Mouse (Mus musculus): Measurements from ENCODE around the gene Map3k4. TPM values are rescaled to one million over a fixed set of nuclear protein-coding genes. Genes with fewer than 3 reads are reported as not detected.

Gene Map3k4
- 10 to 100 TPM; 15.4 to 22.5 TPM for total RNA-seq (2021)
- long read RNA-seq, experiment 1, full-length matches to known transcripts = 12 of 24 reads
- long read RNA-seq, experiment 1, partial matches to known transcripts = 6 of 24 reads
- long read RNA-seq, experiment 1, other reads (novel, unspliced or antisense) = 6 of 24 reads
- long read RNA-seq, experiment 2, full-length matches to known transcripts = 28 of 34 reads
- long read RNA-seq, experiment 2, partial matches to known transcripts = 2 of 34 reads
- long read RNA-seq, experiment 2, other reads (novel, unspliced or antisense) = 4 of 34 reads

DNA sequence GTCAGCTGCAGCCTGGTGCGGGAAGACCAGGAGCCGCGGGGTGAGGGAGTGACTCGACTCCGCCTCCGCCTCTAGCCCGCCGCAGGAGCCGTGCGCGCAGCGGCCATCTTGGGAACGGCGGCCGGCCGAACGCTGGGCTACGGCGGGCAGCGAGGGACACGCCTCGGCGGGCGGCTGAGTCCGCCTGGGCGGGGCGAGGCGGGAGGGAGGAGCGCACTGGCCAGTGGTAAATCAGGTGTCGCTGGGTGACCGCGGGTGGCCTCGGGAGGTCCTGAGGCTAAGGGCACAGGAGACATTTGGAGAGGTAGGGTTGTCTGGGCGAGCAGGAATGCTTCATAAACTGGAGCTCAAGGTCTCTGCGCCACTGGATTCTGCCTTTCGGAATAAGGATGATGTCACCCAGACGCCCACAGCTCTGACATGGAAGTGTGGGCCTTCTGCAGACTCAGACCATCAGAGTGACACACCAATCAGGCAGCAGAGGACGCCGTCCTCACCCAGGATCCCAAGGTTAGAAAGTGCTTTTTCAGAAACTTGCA, at the start of gene Map3k4:
Map3k4 (minus strand) TSS at position 134 of the 539 bp plus-strand sequence.
- peak; percentile 95 for DNase-seq
- intact Hi-C loops (cut with DNase I; ENCODE audit: low total_unique reads) = no loop called here

DNA sequence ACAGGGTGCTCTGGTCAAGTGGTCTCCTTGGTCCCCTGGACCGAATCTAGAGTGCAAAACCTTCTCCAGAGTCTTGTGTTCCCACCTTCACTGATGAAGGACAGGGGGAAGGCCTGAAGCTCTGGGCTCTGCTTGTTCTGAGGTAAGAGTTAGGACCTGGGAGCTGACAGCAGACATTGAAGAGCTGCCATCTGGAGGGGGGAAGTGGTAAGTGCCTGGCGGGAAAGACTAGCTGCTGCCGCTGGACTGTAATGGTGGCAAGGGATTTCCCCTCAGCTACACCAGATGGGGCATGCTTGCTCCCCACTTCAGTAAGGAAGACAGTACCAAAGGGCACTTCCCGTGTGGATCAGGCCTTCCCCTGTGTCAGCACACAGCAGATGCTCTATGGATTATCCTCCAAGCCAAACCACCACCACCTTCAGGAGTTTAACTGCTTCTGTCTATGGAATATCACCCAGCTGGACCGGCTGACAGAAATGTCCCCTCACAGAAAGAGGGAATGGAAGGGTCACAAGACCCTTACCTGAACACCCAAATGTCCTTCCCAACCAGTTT, 48.9 kb upstream of the Map3k4 start:
- intact Hi-C loops (cut with DNase I; ENCODE audit: low total_unique reads) = loop anchor here (5.0 kb wide), 1 partner anchor 100 kb away; no protein-coding TSS in a partner anchor
- DNase-seq = peak; percentile 65

DNA sequence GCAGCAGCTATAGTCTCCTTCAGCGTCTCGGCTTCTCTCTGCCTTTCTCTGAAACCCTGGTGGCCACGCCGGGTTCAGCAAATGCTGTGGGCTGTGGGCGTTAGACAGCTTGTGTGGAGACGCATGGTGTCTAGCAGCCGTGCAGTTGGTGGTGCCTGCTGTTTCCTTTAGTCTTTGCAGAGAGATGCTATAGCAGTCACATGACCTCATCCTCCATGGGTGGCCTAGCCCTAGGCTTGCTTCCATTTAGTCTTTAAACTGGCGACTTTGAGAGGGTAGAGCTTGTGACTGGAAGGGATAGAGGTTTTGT, 45.8 kb upstream of the Map3k4 start:
- DNase-seq = no peak
- intact Hi-C loops (cut with DNase I; ENCODE audit: low total_unique reads) = no loop called here

DNA sequence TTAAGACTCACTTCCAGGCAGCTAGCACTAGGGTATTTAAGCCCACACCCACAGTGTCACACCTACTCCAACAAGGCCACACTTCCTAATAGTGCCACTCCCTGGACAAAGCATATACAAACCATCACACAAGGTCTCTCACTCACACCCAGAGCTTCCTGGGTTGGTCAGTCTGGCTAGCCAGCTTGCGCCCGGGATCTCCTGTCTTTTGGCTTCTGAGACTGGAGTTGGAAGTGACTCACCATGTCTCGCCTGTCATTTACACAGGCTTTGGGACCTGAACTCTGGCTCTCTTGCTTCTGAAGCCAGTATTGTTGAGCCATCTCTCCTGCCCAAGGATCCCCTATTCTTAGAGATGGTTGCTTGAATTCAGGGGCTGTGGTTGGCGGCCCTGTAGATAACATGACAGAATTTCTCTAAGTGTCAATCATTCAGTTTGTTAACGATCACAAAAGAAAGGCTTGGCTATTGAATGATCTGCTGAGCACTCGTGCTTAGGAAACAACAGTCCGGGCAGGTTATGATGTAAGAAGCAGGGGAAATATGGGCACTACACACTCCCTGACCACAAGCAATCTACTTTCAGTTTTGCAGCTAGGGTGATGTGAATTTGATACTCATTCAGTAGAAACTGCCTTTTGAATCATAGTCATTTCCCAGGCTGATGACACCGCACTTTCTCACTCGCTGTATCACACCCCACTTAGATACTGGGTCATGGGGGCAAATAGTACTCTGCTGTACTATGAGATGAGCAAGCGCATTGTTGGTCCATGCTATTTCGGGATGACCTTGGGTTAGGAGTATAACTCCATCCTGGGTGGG, 45.2 kb upstream of the Map3k4 start:
- no peak for DNase-seq
- intact Hi-C loops (cut with DNase I; ENCODE audit: low total_unique reads) = no loop called here

DNA sequence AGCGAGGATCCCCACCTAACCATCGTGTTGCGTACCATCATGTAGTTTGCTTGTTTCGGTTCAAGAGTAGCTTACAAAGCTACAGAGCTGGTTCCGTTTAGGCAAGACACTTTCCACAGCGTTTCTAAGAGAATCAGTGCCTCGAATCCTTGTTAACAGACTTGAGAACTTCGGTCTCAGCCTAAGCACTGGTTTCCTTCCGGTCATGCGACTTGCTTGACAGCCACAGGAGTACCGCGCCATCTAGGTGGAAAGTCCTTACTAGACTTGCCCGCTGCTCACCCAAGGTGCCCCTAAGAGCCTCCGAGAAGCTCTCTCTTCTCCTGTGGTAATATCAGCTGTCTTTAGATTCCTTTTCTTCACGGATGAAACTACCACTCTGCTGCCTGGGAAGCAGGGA, 41.3 kb upstream of the Map3k4 start:
- intact Hi-C loops (cut with DNase I; ENCODE audit: low total_unique reads) = no loop called here
- DNase-seq = no peak

DNA sequence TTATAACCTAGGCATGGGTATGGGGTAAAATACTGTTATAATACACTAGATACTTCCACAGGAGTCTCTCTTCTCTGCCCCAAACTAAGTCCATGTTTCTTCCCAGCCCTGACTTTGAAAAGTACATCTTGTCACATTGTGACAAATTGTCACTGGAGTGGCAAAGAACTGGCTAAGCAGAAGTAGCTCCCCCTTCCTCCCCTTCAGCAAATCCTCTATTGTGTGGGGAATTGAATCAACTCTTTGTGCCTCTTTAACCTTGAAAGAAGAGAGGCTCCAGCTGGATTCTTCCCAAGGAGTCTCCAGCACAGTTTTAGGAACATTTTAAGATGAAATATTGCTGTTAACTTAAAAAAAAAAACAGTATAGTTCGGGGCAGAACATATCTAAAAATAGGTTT, 34.2 kb upstream of the Map3k4 start:
- intact Hi-C loops (cut with DNase I; ENCODE audit: low total_unique reads) = no loop called here
- DNase-seq = no peak

DNA sequence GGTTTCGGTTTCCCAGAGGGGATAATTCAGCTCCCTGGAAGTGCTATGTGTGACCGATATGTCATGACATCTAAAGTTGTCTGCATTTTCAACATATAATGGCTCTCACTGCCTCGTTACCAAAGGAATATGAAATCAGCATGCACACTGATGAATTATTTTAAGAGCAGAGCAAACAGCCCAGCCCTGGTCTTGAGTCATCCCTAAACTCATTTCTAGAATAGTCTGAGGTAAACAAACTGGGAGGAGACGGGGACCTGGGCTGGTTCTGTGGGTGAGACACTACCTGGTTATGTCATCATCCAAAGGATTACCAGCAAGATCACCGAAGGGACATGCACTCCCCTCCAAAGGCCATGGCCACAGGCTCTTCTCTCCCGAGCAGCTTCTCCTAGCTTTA, 33.0 kb upstream of the Map3k4 start:
- intact Hi-C loops (cut with DNase I; ENCODE audit: low total_unique reads) = no loop called here
- DNase-seq = no peak

DNA sequence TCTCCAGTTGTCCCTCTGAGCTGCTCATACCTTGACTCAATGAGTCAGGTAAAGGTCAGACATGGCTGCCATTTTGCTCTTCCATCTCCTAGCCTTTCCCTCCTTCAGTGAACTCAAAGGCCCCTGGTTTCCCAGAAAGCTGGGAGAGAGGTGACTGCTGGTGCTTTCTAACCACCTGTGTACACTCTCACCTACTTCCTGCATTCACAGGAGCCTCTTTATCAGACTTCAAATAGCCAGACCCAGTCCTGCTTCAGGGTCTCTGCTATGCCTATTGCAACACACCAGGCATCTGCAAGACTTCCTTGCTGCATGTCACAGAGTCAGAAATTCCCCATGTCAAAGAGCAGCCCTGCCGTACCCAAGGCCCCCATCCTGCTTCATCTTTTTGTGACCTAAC, 28.9 kb upstream of the Map3k4 start:
- no peak for DNase-seq
- intact Hi-C loops (cut with DNase I; ENCODE audit: low total_unique reads) = no loop called here

DNA sequence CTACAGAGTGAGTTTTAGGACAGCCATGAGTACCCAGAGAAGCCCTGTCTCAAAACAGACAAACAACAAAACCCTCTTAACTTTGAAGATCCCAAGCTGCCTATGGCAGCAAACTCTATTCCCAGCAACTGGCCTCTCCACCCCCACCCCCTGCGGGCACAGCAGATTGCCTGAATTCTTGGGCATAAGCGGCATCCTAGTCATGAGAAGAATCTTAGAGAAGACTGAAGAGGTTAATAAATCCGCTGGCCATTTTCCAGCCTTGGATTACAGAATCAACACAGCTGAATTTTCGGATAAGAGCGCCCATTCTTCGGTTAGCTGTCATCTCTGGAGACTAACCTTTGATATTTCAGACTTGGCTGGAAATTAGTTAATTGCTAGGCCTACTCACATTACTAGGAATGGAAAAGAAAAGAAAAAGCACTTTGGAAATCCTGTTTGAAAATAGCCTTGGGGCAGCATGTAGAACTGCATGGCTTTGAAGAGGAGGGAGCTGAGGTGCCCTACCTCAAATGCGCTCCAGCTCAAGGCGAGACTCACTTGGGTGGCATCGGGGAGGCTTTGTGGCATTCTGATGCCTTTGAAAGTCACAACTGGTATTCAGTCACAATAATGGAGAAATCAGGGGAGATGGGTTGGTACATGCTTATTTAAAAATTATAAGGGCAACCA, 25.2 kb upstream of the Map3k4 start:
- no peak for DNase-seq
- intact Hi-C loops (cut with DNase I; ENCODE audit: low total_unique reads) = no loop called here

DNA sequence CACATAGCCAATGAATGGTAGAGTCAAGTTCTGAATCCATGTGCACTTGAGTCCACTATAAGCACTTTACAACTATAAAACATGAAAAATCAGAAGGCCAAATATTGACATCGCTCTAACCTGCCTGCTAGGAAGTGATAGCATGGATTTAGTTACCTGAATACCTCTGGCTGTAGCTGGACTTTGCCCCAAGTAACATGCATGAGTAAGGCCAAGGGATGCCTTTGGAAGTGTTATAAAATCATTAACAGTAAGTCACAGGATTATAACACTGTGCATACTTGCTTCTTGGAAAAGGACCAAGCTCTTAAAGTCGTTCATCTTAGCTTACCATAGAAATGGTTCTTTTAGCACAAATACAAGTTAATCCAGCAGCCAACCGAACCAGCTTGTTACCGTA, 18.6 kb upstream of the Map3k4 start:
- DNase-seq = no peak
- intact Hi-C loops (cut with DNase I; ENCODE audit: low total_unique reads) = no loop called here

DNA sequence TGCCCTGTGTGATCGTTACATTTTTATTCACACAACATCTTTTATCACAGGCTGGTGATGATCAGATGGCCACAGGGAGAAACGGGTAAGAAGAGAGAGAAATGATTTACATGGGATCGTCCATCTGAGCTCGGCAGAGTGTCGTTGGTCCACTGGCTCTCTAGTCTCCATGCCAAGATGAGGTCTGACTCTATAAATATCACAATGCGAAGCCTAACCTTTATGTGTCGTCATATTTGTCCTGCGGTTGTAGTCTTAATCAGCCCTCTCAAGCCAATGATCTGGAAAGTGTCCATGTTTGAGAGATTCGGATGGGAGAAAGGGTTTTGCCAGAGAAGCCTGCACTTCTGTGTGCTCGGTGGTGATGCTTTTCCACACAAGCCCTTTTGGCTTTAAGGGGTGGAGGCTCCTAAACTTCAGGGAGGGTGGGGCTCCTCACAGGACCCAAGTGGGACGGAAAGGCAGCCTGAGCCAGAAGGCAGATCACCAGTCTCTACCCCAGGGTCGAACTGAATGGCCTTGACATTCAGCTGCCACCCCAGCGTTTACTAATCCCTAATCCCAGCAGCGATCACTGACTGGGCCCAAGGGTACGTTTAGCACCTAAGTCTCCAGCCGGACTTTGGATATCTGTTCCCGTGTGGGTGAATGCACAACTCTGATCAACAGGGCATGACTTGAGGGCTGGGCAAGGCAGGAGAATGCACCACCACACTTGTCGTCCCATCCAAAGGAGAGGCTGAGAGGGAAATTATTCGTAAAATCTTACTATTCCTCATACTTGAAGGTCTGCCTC, 17.7 kb upstream of the Map3k4 start:
- intact Hi-C loops (cut with DNase I; ENCODE audit: low total_unique reads) = no loop called here
- no peak for DNase-seq

DNA sequence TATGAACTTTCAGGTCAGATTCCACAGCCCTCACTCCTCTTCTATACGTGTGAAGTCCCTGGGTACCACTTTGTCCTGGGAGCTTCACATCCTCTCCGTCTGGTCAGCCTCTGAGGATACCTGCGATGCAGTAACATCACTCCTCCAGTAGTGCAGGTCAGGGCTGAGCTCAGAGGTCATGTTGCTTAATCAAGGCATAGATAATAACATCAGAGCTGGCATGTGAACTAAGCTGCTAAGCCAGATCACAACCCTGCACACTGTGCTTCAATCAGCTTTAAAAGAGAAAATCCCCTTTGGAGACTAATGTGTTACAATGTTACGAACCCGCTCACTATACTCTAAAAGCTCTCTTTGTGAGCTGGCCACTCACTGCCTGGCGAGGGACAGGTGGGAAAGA, 16.5 kb upstream of the Map3k4 start:
- intact Hi-C loops (cut with DNase I; ENCODE audit: low total_unique reads) = no loop called here
- DNase-seq = no peak

DNA sequence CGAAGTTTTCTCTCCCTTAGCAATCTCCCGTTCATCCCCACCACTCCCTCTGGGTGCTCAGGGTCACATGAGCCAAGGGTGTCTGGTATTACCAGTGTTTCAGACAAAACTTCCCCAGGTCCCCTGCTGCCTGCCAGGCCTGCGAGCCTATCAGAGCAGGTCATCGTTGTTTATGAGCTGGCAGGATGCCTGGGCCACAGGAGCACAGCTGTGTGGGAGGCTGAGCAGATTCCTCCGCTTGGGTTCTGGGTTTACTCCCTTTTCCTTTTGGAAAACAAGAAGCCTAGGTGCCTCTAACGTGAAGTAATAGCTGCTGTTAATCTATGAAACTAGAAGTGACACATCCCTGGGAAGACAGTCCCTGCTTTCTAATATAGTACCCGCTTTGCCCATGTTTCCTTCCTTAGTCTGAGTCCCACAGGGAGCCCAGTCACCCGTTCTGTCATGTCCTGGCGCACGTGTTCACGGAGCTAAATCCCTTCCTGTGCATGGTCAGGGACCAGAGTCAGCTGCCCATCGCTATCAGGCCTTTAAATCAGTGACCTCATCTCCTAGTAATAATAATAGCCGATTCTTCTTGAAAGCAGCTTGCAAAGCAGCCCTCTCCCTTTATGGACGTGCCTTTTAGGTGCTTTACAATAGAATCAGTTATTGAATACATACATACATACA, 9.4 kb upstream of the Map3k4 start:
- DNase-seq = peak; percentile 80
- intact Hi-C loops (cut with DNase I; ENCODE audit: low total_unique reads) = no loop called here

DNA sequence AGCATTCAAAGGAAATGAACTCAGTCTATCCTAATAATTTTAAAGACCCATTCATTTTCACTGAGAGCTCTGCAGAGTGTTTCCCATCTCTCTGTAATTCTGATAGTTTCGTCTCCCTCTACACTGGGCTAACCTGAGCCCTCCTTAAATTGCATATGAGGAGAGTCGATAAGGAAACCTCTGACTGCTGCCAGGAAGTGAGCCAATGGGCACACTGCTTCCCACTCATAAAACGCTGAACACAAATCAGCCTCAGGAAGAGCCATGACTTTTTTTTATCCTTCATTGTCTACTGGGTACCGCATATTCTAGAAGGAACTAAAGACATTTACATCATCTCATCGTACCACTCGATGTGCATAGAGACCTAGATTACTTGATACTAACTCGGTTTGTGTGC, 1.2 kb upstream of the Map3k4 start:
- intact Hi-C loops (cut with DNase I; ENCODE audit: low total_unique reads) = no loop called here
- no peak for DNase-seq

DNA sequence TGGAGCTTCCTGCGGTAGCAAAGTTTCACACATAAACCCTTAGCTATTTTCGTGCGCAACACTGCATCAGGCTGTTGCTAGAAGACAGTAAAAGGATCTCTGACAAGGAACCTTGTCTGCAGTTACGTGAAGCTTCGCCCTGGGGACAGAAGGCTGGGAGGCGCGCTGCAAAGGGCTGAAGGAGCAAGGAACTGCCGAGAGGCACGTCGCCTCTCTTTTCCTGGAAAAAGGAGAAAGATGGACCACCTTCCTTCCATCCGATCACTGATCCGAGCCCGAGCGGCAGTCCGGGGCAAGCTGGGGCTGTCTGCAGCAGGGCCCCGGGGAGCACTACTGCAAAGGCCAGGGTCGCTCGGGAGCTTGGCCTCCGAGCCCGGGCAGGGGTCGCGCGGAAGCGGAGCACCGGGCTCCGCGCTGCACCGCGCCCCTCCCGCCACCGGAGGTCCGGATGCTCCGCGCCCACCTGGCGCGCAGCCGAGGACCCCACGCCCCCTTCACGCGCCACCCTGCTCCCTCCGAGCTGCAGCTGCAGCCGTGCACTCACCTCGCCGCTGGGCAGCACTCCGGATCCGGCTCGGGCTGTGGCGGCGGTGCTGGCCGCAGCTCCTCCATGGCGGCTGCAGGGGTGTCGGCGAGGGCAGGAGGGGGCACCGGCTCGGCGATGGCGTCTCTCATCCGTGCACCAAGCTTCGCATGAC, 493 bp downstream of the Map3k4 start:
- intact Hi-C loops (cut with DNase I; ENCODE audit: low total_unique reads) = no loop called here
- DNase-seq = no peak

DNA sequence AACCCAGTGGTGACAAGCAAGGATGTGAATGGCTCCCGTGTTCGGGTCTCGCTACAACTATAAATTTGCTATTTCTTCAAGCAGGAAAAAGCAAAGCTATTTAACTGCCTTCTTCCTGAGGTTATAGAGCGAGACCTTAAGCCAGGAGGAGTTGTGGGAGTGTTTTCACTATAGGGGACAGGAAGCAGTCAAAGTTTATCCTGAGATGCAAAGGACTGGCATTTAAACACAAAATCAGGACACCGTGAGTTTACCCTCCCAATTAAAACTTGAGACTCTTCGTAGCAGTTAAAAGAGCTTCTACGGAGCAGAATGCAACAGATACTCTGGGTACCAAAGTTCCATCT, 1.0 kb downstream of the Map3k4 start:
- no peak for DNase-seq
- intact Hi-C loops (cut with DNase I; ENCODE audit: low total_unique reads) = no loop called here

DNA sequence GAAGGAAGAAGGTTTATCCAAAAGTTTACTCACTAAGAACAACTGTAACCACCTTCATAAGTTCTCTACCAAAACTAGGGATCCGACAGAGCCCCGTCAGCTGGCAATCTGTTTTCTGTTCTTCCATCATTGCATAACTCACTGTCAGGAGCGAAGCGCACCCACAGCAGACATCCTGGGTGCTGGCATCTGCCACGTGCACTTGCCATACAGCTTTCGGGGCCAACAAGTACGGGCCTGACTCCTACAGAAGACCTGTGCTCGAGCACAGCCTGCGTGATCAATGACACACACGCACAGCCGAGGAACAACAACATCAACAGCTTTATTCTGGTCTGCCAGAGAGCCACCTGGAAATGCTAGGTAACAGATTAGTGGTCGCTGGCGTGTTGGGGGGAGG, 2.3 kb downstream of the Map3k4 start:
- intact Hi-C loops (cut with DNase I; ENCODE audit: low total_unique reads) = no loop called here
- no peak for DNase-seq

DNA sequence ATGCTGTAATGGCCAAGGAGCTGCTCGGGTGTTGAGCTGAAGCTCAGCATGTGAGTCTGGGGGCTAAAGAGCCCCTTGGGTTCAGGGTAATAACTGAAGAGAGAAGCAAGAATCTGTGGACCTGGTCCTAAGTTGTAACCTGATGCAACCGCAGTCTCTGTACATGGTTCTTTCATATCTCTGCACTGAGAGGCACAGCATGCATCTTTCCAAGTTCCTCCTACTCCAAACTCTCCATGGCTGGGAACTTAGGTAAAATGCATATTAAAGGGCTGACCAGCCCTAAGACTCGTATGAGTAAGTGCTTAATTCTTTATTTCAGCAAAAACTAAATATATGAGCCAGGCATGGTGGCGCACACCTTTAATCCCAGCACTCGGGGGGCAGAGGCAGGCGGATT, 6.3 kb downstream of the Map3k4 start:
- DNase-seq = no peak
- intact Hi-C loops (cut with DNase I; ENCODE audit: low total_unique reads) = no loop called here

DNA sequence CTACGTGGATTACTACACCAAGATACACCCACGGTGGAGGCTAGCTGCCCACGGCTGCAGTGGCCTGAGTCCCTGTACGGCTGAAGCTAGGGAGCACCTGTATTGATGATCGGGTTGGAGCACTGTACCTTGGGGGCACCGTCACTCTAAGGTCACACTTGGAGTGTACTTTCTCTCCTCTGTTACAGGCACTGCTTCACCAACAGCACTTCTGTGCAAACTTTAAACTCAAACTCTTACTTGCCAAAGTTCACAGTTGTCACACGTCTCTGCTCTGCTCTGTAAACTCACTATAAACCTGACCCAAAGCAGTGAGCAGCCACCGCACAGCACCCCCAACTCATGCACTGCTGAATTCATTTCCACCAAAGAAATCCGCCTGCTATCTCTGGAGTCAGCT, 9.1 kb downstream of the Map3k4 start:
- intact Hi-C loops (cut with DNase I; ENCODE audit: low total_unique reads) = no loop called here
- no peak for DNase-seq
